Mouse (Mus musculus) limb, embryonic 12.5 days (tissue): Measurements from ENCODE around the gene Zfp385c. TPM values are rescaled to one million over a fixed set of nuclear protein-coding genes. Genes with fewer than 3 reads are reported as not detected.
"Not testable (repeated sequence)": the region's sequence is repeated elsewhere in the genome, so short reads cannot be mapped to it uniquely, and the experiment has no call there.

ENCODE experiments used
- ATAC-seq: fragments of 200-750 bp; cut with Nextera tagmentation; 2 replicates; pipeline ENCODE4 v1.8.0; 2017; ENCODE audit warnings: low read depth, moderate TSS enrichment; ENCODE audit not compliant: insufficient number of reproducible peaks, insufficient read depth, low FRiP score, low TSS enrichment
- H3K27ac ChIP-seq: fragments of 300-500 bp; sonication (generic); 2 replicates; pipeline ENCODE4 v1.5.1; 2016; ENCODE audit warnings: mild to moderate bottlenecking, moderate library complexity
- H3K27me3 ChIP-seq: fragments of 300-500 bp; sonication (generic); 2 replicates; pipeline ENCODE4 v1.6.1; 2016; ENCODE audit warnings: mild to moderate bottlenecking, moderate library complexity
- H3K36me3 ChIP-seq: fragments of 300-500 bp; sonication (generic); 2 replicates; pipeline ENCODE4 v1.6.1; 2016; ENCODE audit warnings: mild to moderate bottlenecking, moderate library complexity
- H3K4me1 ChIP-seq: fragments of 300-500 bp; sonication (generic); replicated peaks from 2 replicates; pipeline ENCODE4 v1.6.1; 2016
- H3K4me2 ChIP-seq: fragments of 300-500 bp; sonication (generic); 2 replicates; pipeline ENCODE4 v1.6.1; 2016; ENCODE audit warnings: mild to moderate bottlenecking, moderate library complexity
- H3K4me3 ChIP-seq: fragments of 300-500 bp; sonication (generic); replicated peaks from 2 replicates; pipeline ENCODE4 v1.5.1; 2016; ENCODE audit warnings: mild to moderate bottlenecking
- H3K9ac ChIP-seq: fragments of 300-500 bp; sonication (generic); replicated peaks from 2 replicates; pipeline ENCODE4 v1.6.1; 2016; ENCODE audit warnings: mild to moderate bottlenecking, moderate library complexity
- H3K9me3 ChIP-seq: fragments of 300-500 bp; sonication (generic); 2 replicates; pipeline ENCODE4 v1.6.1; 2016; ENCODE audit warnings: mild to moderate bottlenecking, moderate library complexity
- WGBS: fragments of 180-500 bp; shearing (Covaris S2); methylation state at CpG from one replicate; pipeline ENCODE4 v1.1.7; 2016; 5-methylcytosine and 5-hydroxymethylcytosine counted together
- polyA plus RNA-seq: library from polyadenylated mRNA; unstranded; fragments of >200 nt; fragmentation: Nextera tagmentation; extraction: Ambion mirVana; gene quantifications from 2 replicates; pipeline ENCODE4 v1.2.1, GENCODE M21; 2016

Gene Zfp385c
- polyA plus RNA-seq, 1 experiment from 2014 or later, result 0.70 TPM

DNA sequence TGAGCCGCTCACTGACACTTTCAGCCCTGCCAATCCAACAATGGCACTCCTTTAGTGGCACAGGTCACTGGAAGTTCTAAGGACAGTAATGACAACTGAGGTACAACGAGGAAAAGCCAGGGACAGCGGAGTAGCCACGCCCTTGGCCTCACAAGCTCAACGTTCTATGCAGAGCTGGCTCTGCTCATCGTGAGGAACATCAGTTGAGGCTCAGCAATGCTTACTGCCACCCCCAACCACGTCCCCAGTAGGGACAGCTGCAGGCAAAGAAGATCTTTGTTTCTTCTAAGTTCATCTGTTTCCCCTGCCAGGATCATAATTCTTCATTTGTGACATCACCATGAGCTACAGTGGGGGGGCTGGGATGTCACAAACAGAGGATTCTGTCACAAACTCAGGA is 97.6 kb downstream of the Zfp385c start:
- 88% methylated on average over 7 of the region's 7 CpGs for WGBS
- no peak overlapping the region for H3K4me3 ChIP-seq
- H3K36me3 ChIP-seq, result peaks cover 100% of the 10 kb centered on the region
- H3K4me2 ChIP-seq, result no peak overlapping the region
- no peaks in the 10 kb centered on the region for H3K27me3 ChIP-seq
- H3K9ac ChIP-seq, result no peak overlapping the region
- no peaks in the 10 kb centered on the region for H3K9me3 ChIP-seq
- no peaks in the 10 kb centered on the region for H3K4me1 ChIP-seq
- no peak for ATAC-seq
- no peak overlapping the region for H3K27ac ChIP-seq

DNA sequence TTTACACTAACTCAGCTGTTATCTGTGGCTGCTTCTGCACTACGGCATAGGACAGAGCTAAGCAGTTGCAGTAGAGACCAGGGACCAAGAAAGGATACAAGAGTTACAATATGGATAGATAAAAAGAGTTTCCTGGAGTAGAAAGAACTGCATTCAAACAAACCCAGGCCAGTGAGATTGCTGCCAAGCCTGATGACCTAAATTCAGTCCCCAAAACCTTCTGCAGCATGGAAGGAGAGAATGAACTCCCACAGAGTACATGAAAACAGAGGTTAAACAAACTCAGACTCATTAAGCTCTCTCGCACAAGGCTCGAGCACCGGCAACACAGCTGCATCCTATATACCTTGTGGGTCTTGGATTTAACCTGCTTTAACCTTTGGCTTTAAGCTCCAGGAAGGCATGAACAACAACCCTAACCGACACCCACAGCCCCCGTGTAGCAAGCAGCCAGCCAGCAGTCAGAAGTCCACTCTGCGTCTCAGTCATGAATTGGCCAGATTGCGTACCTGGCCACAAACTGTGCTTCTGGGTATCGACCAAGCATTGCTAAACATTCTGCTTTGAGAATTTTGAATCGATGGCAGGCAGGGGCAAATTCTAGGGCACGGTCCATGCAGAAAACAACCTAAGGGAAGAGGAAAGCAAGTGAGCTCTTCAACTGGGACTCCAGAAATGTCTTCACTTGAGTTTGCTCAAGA is 99.8 kb downstream of the Zfp385c start:
- H3K4me2 ChIP-seq, result no peak overlapping the region
- peaks cover 100% of the 10 kb centered on the region for H3K36me3 ChIP-seq
- no peak for ATAC-seq
- H3K9me3 ChIP-seq, result no peaks in the 10 kb centered on the region
- H3K27me3 ChIP-seq, result no peaks in the 10 kb centered on the region
- H3K27ac ChIP-seq, result no peak overlapping the region
- 90% methylated on average over 11 of the region's 11 CpGs for WGBS
- H3K4me3 ChIP-seq, result no peak overlapping the region
- H3K4me1 ChIP-seq, result no peaks in the 10 kb centered on the region
- no peak overlapping the region for H3K9ac ChIP-seq

DNA sequence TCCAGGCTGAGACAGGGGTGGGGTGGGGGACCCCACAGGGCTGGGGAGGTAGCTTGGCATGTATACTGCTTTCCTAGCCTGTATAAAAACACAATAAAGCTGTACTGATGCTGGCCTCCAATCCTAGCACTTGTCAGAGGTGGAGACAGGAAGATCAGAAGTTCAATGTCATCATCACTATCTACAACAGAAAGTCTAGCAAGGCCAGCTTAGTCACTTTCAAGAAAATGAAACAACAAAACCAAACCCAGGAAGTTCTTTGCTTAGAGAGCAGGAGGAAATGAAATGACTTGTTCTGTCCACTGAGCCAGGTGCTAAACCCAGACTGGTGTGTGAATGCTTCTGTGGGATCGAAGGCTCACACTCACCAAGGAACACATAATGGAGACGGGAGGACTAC is 103.8 kb downstream of the Zfp385c start:
- Histone ChIP-seq H3K27ac (no peak overlapping the region), H3K27me3 (no peaks in the 10 kb centered on the region), H3K9me3 (no peaks in the 10 kb centered on the region), H3K4me3 (no peak overlapping the region), H3K4me1 (no peaks in the 10 kb centered on the region), H3K4me2 (no peak overlapping the region), H3K9ac (no peak overlapping the region), H3K36me3 (peaks cover 100% of the 10 kb centered on the region)
- no peak for ATAC-seq
- WGBS, result 93% methylated on average over 2 of the region's 2 CpGs

DNA sequence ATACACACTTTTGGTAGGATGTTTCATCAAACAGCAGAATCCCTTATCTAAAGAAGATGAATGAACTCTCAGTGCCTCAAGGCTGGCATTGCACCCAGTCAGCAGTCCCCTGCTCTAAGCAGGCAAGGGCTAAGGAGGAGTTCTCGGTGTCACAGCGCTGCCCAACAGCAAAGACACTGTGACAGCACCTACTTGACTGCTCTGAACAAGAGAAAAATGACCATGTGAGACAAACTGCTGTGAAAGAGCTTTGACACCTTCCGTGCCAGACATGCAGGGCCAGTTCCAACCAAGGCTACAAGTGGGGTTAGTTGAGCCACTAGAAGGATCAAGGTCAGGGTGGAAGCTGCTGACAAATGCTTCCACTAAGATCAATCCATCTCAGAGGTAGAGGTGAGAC is 107.1 kb downstream of the Zfp385c start:
- H3K4me1 ChIP-seq, result no peaks in the 10 kb centered on the region
- no peak overlapping the region for H3K4me2 ChIP-seq
- peaks cover 100% of the 10 kb centered on the region for H3K36me3 ChIP-seq
- WGBS, result 95% methylated on average over 3 of the region's 3 CpGs
- ATAC-seq, result no peak
- H3K27me3 ChIP-seq, result no peaks in the 10 kb centered on the region
- no peak overlapping the region for H3K4me3 ChIP-seq
- no peaks in the 10 kb centered on the region for H3K9me3 ChIP-seq
- H3K27ac ChIP-seq, result no peak overlapping the region
- no peak overlapping the region for H3K9ac ChIP-seq

DNA sequence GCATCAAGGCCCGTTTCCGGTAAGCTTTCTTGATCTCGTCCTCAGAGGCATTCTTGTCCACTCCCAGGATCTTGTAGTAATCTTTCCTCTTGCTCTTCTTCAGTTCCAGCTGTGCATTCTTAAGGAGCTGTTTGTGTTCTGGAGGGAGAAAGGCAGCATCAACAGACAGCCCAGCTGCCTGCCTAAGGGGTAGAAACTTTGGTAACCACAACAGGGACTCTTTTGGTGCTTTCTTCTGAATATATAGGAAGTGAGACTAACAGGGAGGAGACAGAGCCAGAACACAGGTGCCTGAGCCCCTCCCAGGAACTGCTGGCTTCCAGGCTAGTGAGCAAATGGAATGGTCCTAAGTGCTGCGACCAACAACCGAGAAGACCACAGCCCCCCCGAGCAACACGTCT is 107.7 kb downstream of the Zfp385c start:
- Histone ChIP-seq H3K9ac (no peak overlapping the region), H3K27ac (no peak overlapping the region), H3K4me1 (no peaks in the 10 kb centered on the region), H3K27me3 (no peaks in the 10 kb centered on the region), H3K4me3 (no peak overlapping the region), H3K9me3 (no peaks in the 10 kb centered on the region), H3K36me3 (peaks cover 100% of the 10 kb centered on the region), H3K4me2 (no peak overlapping the region)
- ATAC-seq, result no peak
- WGBS, result 95% methylated on average over 7 of the region's 7 CpGs

GRCm38 (mm10) chr11:100582836-100583235 is 109.4 kb downstream of the Zfp385c start:
- no peaks in the 10 kb centered on the region for H3K9me3 ChIP-seq
- H3K27me3 ChIP-seq, result no peaks in the 10 kb centered on the region
- H3K4me1 ChIP-seq, result no peaks in the 10 kb centered on the region
- 85% methylated on average over 2 of the region's 2 CpGs for WGBS
- H3K36me3 ChIP-seq, result peaks cover 98% of the 10 kb centered on the region
- H3K27ac ChIP-seq, result no peak overlapping the region
- H3K4me3 ChIP-seq, result no peak overlapping the region
- H3K9ac ChIP-seq, result no peak overlapping the region
- H3K4me2 ChIP-seq, result no peak overlapping the region
- no peak for ATAC-seq

GRCm38 (mm10) chr11:100582413-100582812 is 109.8 kb downstream of the Zfp385c start:
- H3K36me3 ChIP-seq, result peaks cover 94% of the 10 kb centered on the region
- not testable (repeated sequence) for H3K27me3 ChIP-seq, H3K4me2 ChIP-seq, H3K27ac ChIP-seq, ATAC-seq, H3K9ac ChIP-seq, H3K4me3 ChIP-seq, H3K4me1 ChIP-seq, H3K9me3 ChIP-seq
- WGBS, result 95% methylated on average over 1 of the region's 1 CpGs

DNA sequence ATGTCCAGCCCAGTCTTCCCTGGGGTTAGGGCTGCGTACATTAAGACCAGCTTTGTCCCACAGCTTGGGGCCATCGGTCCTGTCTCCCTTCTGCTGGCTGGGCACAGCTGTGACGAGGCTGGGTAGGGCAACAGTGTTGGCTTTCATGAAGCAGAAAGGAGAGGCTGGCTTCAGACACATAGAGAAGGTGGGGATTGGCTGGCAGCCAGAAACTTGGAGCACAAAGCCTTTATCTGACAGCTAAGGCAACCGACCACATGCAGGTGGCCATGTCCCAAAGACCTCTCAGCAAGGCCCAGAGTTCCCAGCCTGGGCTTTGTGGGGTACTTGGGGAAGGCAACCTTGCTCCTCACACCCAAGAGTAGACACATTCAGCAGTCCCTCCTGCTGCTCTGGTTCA is 110.5 kb downstream of the Zfp385c start:
- WGBS, result 89% methylated on average over 4 of the region's 4 CpGs
- no peak overlapping the region for H3K27ac ChIP-seq
- H3K4me3 ChIP-seq, result no peak overlapping the region

GRCm38 (mm10) chr11:100580275-100580674 is 112.0 kb downstream of the Zfp385c start:
- Histone ChIP-seq H3K27me3 (0 out of 2 replicates have a peak, but pooled peaks cover 4% of the 10 kb centered on the region), H3K9me3 (no peaks in the 10 kb centered on the region), H3K4me1 (peaks cover 11% of the 10 kb centered on the region), H3K4me3 (no peak overlapping the region), H3K36me3 (peaks cover 78% of the 10 kb centered on the region), H3K4me2 (no peak overlapping the region), H3K9ac (no peak overlapping the region), H3K27ac (no peak overlapping the region)
- no peak for ATAC-seq
- WGBS, result 87% methylated on average over 13 of the region's 13 CpGs

More for the DNA sequence above, 110.5 kb downstream of the Zfp385c start:
- no peaks in the 10 kb centered on the region for H3K27me3 ChIP-seq
- no peak overlapping the region for H3K4me2 ChIP-seq
- no peaks in the 10 kb centered on the region for H3K4me1 ChIP-seq
- ATAC-seq, result no peak
- no peak overlapping the region for H3K9ac ChIP-seq
- H3K9me3 ChIP-seq, result no peaks in the 10 kb centered on the region
- H3K36me3 ChIP-seq, result peaks cover 93% of the 10 kb centered on the region

- no peak overlapping the region for H3K27ac ChIP-seq
- no peak overlapping the region for H3K9ac ChIP-seq
- H3K4me3 ChIP-seq, result no peak overlapping the region
- peaks cover 13% of the 10 kb centered on the region for H3K4me1 ChIP-seq
- peaks cover 68% of the 10 kb centered on the region for H3K36me3 ChIP-seq
- no peak for ATAC-seq
- H3K27me3 ChIP-seq, result 0 out of 2 replicates have a peak, but pooled peaks cover 4% of the 10 kb centered on the region
- 90% methylated on average over 9 of the region's 9 CpGs for WGBS
- no peaks in the 10 kb centered on the region for H3K9me3 ChIP-seq
- no peak overlapping the region for H3K4me2 ChIP-seq
Observed at GRCm38 (mm10) chr11:100579116-100579799, 113.0 kb downstream of the Zfp385c start.

GRCm38 (mm10) chr11:100577852-100578599 is 114.2 kb downstream of the Zfp385c start:
- Histone ChIP-seq H3K9ac (no peak overlapping the region), H3K4me2 (no peak overlapping the region), H3K9me3 (no peaks in the 10 kb centered on the region), H3K4me3 (no peak overlapping the region), H3K27me3 (0 out of 2 replicates have a peak, but pooled peaks cover 4% of the 10 kb centered on the region), H3K36me3 (peaks cover 56% of the 10 kb centered on the region), H3K27ac (no peak overlapping the region), H3K4me1 (peaks cover 13% of the 10 kb centered on the region)
- ATAC-seq, result no peak
- WGBS, result 79% methylated on average over 8 of the region's 8 CpGs
